Mouse (Mus musculus): ENCODE results near the gene Asic3. TPM values are rescaled to one million over a fixed set of nuclear protein-coding genes. Genes with fewer than 3 reads are reported as not detected.
A peak's percentile ranks its signal among the peaks of the same experiment; 100 is the strongest.

Gene Asic3
- polyA plus RNA-seq, 1 experiment: 0.43 TPM

GRCm38 (mm10) chr5:24423129-24424003 lies 10.2 kb downstream of the Asic3 start, which contains the start of the genes Cdk5 and Slc4a2:
TSS of gene Cdk5 (minus strand) at chr5:24423530.
TSS of gene Slc4a2 (plus strand) at chr5:24423837.
- peak; percentile 96 for DNase-seq (ENCODE audit: low read depth)

GRCm38 (mm10) chr5:24424004-24424781 lies 11.0 kb downstream of the Asic3 start:
- DNase-seq (ENCODE audit: low read depth): no peak

GRCm38 (mm10) chr5:24424861-24425411 lies 11.7 kb downstream of the Asic3 start:
- DNase-seq (ENCODE audit: low read depth): no peak

GRCm38 (mm10) chr5:24425421-24426036 lies 12.3 kb downstream of the Asic3 start:
- no peak for DNase-seq (ENCODE audit: low read depth)

GRCm38 (mm10) chr5:24426037-24426432 lies 12.8 kb downstream of the Asic3 start:
- no peak for DNase-seq (ENCODE audit: low read depth)

GRCm38 (mm10) chr5:24426556-24427284 lies 13.5 kb downstream of the Asic3 start:
- no peak for DNase-seq (ENCODE audit: low read depth)

- no peak for DNase-seq (ENCODE audit: low read depth)
These were observed 14.1 kb downstream of the Asic3 start for GRCm38 (mm10) chr5:24427285-24427633.

- DNase-seq (ENCODE audit: low read depth): no peak
These were observed 14.8 kb downstream of the Asic3 start for GRCm38 (mm10) chr5:24427981-24428402.

GRCm38 (mm10) chr5:24428596-24428995 lies 15.4 kb downstream of the Asic3 start:
- no peak for DNase-seq (ENCODE audit: low read depth)

- no peak for DNase-seq (ENCODE audit: low read depth)
These were observed 20.8 kb downstream of the Asic3 start for GRCm38 (mm10) chr5:24433993-24434392.

GRCm38 (mm10) chr5:24441187-24441586 lies 28.0 kb downstream of the Asic3 start:
- DNase-seq (ENCODE audit: low read depth): no peak

- no peak for DNase-seq (ENCODE audit: low read depth)
These were observed 28.8 kb downstream of the Asic3 start for GRCm38 (mm10) chr5:24442029-24442428.

GRCm38 (mm10) chr5:24443204-24443603 lies 30.0 kb downstream of the Asic3 start:
- DNase-seq (ENCODE audit: low read depth): no peak

- DNase-seq (ENCODE audit: low read depth): no peak
These were observed 30.7 kb downstream of the Asic3 start for GRCm38 (mm10) chr5:24443927-24444326.

- DNase-seq (ENCODE audit: low read depth): no peak
These were observed 31.7 kb downstream of the Asic3 start, which contains the start of gene Fastk for GRCm38 (mm10) chr5:24444746-24445427. TSS of gene Fastk (minus strand) at chr5:24445287.

- DNase-seq (ENCODE audit: low read depth): no peak
These were observed 32.4 kb downstream of the Asic3 start for GRCm38 (mm10) chr5:24445428-24446080.

GRCm38 (mm10) chr5:24446630-24447029 lies 33.4 kb downstream of the Asic3 start:
- DNase-seq (ENCODE audit: low read depth): no peak

- no peak for DNase-seq (ENCODE audit: low read depth)
These were observed 34.6 kb downstream of the Asic3 start, which contains the start of gene Tmub1 for GRCm38 (mm10) chr5:24447624-24448298. TSS of gene Tmub1 (minus strand) at chr5:24447854.

- no peak for DNase-seq (ENCODE audit: low read depth)
These were observed 38.3 kb downstream of the Asic3 start for GRCm38 (mm10) chr5:24451264-24452029.
